Mouse (Mus musculus) midbrain, embryonic 10.5 days (tissue): Measurements from ENCODE around the gene Eif3g. TPM values are rescaled to one million over a fixed set of nuclear protein-coding genes. Genes with fewer than 3 reads are reported as not detected.

ENCODE experiments used
- DNase-seq: peaks from one replicate; pipeline ENCODE4 v3.0.0-alpha.2; 2017; ENCODE audit warnings: low spot score
- H3K27ac ChIP-seq: fragments of 300-500 bp; sonication (generic); replicated peaks from 2 replicates; pipeline ENCODE4 v1.5.1; 2016; ENCODE audit warnings: mild to moderate bottlenecking
- H3K27me3 ChIP-seq: fragments of 300-500 bp; sonication (generic); 2 replicates; pipeline ENCODE4 v1.6.1; 2016; ENCODE audit warnings: low read depth, mild to moderate bottlenecking; ENCODE audit not compliant: poor library complexity, severe bottlenecking
- H3K36me3 ChIP-seq: fragments of 300-500 bp; sonication (generic); 2 replicates; pipeline ENCODE4 v1.6.1; 2016; ENCODE audit warnings: mild to moderate bottlenecking, moderate library complexity
- H3K4me1 ChIP-seq: fragments of 300-500 bp; sonication (generic); 2 replicates; pipeline ENCODE4 v1.6.1; 2016
- H3K4me3 ChIP-seq: fragments of 300-500 bp; sonication (generic); 2 replicates; pipeline ENCODE4 v1.5.1; 2016; ENCODE audit warnings: mild to moderate bottlenecking, moderate library complexity
- H3K9me3 ChIP-seq: fragments of 300-500 bp; sonication (generic); replicated peaks from 2 replicates; pipeline ENCODE4 v1.6.1; 2016; ENCODE audit warnings: mild to moderate bottlenecking
- WGBS: fragments of 180-500 bp; shearing (Covaris S2); methylation state at CpG from one replicate; pipeline ENCODE4 v1.1.7; 2016; 5-methylcytosine and 5-hydroxymethylcytosine counted together
- polyA plus RNA-seq: library from polyadenylated mRNA; unstranded; fragments of >200 nt; fragmentation: Nextera tagmentation; extraction: Ambion mirVana; gene quantifications from 2 replicates; pipeline ENCODE4 v1.2.1, GENCODE M21; 2016

Eif3g gene
- polyA plus RNA-seq, 1 experiment from 2014 or later, result 429 TPM

DNA sequence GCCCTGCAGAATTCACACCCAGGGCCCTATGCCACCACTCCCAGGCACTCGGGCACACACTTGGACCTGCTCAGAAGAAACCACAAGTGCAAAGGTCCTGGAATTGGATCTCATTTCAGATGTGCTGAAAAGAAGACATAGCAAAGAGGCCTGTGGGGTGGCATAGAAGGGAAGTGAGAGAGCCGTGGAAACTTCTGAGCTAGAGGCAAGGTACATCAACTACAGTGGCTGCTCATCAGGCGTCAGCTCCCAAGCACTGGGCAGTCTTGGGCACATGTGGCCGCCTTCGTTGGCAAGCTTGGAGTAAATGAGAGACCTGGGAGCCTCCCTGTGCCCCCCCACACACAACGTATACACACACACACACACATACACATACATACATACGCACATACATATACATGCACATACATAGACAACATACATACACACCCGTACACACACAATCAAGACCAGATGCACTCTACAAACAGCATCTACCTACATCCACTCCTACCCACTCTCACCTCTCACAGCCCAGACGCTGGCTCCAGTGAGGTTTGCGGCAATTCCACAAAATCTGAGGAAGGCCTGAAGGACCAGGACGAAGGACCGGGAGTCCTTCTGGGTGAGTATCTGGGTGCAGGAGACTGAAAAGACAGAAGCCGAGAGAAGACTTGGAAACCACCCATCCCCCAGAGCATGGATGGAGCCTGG is 19.2 kb downstream of the Eif3g start, which contains the start of gene Angptl6:
Gene Angptl6 (minus strand): TSS at position 631 of the 696 bp plus-strand sequence.
- WGBS, result 94% methylated on average over 13 of the region's 13 CpGs
- Histone ChIP-seq H3K36me3 (no peaks in the 10 kb centered on the region), H3K4me3 (peak within 1 kb of the TSS; percentile 57), H3K27me3 (no peaks in the 10 kb centered on the region), H3K4me1 (peaks cover 8% of the 10 kb centered on the region), H3K9me3 (no peaks in the 10 kb centered on the region), H3K27ac (peak within 1 kb of the TSS; percentile 92)
- DNase-seq, result no peak

DNA sequence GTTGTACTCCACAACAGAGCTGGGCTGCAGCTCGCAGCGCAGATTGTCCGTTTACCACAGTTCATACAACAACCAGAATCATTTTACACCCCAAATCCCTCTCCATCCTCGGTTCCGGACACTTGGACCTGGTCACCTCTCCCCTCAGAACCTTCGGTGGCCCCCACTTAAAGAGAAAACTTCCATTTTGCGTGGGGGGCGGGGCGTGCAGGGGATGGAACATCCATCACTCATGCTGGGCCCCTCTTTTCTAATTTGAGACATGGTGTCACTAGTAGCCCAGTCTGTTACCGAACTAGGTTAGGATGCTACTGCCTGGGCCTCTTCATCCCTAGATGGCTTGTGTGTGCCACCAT is 19.7 kb downstream of the Eif3g start:
- no peak for DNase-seq
- 27% methylated on average over 10 of the region's 10 CpGs for WGBS
- H3K36me3 ChIP-seq, result no peaks in the 10 kb centered on the region

DNA sequence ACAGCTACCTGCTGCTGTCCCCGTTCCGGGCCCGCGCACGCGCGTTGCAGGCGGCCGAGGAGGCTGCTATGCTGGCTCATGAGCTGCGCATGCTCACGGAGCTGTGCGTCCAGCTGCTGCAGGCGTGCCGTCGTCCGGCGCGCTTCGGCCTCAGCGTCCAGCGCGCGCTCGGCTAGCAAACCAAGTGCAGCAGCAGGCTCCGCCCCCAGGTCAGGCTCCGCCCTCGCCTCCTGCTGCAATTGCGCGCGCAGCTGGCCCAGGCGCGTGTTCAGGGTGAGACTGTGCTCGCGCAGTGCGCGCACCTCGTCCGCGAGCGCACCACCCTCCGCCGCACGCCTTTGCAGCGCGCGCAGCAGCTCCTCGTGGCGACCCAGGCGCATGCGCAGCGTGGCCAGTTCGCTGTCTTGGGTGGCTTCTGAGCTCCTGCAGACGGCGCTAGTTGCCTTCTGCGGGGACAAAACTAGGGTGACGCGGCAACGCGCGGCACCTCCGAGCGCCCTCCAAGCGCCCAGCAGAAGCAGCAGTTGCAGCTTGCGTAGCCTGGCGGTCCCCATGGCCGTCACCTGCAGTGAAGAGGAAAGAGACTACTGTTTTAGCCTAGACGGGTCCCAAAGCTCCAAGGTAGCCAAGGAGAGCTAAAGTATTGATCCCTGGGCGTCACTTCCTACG is 20.2 kb downstream of the Eif3g start:
- peak; percentile 100 for DNase-seq
- no peaks in the 10 kb centered on the region for H3K27me3 ChIP-seq
- peaks cover 8% of the 10 kb centered on the region for H3K4me1 ChIP-seq
- no peaks in the 10 kb centered on the region for H3K36me3 ChIP-seq
- H3K9me3 ChIP-seq, result no peaks in the 10 kb centered on the region
- H3K4me3 ChIP-seq, result peak overlapping the region; percentile 57
- WGBS, result under 1% methylated on average over 69 of the region's 69 CpGs
- H3K27ac ChIP-seq, result peak overlapping the region; percentile 92

More for the DNA sequence above, 19.7 kb downstream of the Eif3g start:
- no peaks in the 10 kb centered on the region for H3K27me3 ChIP-seq
- peaks cover 8% of the 10 kb centered on the region for H3K4me1 ChIP-seq
- no peaks in the 10 kb centered on the region for H3K9me3 ChIP-seq
- H3K4me3 ChIP-seq, result peak overlapping the region; percentile 57
- H3K27ac ChIP-seq, result peak overlapping the region; percentile 92

DNA sequence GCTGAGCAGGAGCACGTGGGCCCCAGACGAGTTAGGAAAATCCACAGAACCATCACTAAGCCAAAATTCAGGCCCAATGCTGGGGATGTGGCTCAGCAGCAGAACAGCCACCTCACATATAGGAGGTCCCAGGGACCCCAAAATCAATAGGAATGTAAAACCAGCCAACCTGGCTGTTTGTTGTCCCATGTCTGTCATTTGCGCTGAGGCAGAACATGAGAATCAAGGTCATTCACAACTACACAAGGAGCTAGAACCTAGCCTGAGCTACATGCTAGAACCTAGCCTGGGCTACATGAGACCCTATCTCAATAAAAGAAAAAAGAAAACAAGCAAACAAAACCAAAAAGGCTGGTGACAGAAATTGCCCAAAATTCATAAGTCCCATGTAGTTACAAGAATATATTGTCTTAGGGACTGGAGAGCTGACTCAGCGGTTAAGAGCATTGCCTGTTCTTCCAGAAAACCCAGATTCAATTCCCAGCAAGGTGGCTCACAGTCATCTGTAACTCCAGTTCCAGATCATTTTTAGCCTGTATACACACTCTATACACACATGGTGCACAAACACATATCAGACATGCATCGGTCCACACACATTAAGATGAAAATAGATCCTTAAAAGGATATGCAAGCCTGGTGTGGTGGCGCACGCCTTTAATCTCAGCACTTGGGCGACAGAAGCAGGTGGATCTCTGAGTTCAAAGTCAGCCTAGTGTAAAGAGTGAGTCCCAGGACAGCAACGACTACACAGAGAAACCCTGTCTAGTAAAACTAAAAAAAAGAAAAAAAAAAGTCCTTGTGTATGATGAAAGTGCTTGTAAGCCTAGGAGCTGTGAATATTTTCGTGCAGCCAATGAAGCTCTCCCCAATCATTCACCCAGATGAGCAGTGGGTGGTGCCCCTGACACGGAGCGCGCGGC is 21.0 kb downstream of the Eif3g start:
- H3K27ac ChIP-seq, result peak overlapping the region; percentile 92
- H3K4me1 ChIP-seq, result peaks cover 8% of the 10 kb centered on the region
- H3K4me3 ChIP-seq, result peak overlapping the region; percentile 57
- H3K27me3 ChIP-seq, result no peaks in the 10 kb centered on the region
- 36% methylated on average over 14 of the region's 14 CpGs for WGBS
- H3K36me3 ChIP-seq, result no peaks in the 10 kb centered on the region
- no peak for DNase-seq
- no peaks in the 10 kb centered on the region for H3K9me3 ChIP-seq

DNA sequence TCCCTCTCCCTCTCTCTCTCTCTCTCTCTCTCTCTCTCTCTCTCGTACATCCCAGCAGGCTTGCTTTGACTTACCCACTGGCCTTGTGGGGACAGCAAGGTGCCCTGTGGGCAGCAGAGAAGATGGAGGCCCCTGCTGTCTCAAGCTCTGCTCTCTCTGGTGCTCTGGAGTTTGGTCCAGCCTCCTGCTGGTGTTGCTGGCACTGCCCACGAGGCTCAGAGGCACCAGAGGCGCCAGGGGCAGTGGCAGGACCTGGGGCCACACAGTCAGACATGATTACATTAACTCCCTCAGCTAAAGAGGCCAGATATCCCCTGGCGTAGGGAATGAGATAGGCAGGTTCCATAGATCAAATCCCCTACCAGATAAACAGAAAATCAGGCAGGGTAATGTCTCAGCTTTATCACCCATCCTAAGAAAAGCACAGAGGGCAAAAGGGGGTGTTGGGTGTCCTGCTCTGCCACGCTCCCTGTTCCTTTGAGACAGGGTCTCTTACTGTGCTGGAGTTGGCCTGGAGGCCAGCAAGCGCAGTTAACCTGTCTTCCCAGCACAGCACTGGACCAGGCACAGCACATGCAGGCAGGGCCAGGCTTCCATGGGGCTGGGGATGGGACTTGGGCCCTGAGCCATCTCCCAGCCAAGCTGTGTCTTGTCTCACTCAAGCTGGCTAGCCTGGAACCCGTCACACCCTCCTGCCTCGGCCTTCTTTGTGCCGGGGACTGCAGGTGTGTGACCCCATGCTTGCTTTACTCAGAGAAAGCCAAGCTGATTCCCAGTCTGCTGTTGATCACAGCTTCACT is 21.9 kb downstream of the Eif3g start:
- H3K4me1 ChIP-seq, result peaks cover 8% of the 10 kb centered on the region
- no peaks in the 10 kb centered on the region for H3K36me3 ChIP-seq
- no peak for DNase-seq
- WGBS, result 77% methylated on average over 9 of the region's 9 CpGs
- no peak overlapping the region for H3K4me3 ChIP-seq
- no peaks in the 10 kb centered on the region for H3K9me3 ChIP-seq
- 0 out of 2 replicates have a peak overlapping the region, but pooled peaks have one; percentile 1 for H3K27ac ChIP-seq
- H3K27me3 ChIP-seq, result no peaks in the 10 kb centered on the region

DNA sequence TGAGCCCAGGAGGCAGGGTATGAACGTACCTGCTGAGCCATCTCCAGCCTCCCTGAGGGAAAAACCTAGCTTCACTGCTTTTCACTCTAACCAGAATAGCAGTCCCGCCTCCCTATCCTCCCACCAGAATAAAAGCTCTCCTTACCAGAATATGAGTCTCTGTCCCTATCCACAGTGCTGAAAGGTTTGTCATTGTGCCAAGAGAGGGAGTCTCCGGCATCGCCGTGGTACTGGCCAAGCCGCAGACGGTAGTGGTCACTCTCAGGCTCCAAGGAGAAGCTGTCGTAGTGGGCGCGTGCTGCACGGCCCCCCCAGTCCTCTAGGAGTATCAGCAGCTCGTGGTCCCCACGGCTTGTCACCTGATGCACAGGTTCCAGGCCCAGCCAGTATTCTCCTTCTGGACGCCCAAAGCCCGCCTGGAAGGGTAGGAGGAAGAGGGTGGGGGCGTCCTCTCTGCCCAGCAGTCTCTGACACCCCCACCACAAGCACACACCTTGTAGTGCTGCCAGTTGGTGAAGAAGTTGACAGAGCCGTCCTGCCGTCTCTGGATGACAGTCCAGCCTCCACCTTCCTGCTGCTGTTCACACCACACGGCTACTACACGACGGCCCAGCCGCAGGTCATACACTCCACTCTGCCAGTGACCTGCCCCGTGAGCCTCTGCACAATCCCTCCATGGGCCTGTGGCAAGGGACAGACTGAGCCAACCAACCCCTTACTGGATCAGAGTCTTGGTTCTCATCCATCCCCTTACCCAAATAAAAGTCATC is 23.2 kb downstream of the Eif3g start:
- whole genome bisulfite sequencing, result 69% methylated on average over 23 of the region's 23 CpGs
- DNase-seq, result no peak
- no peak overlapping the region for H3K27ac ChIP-seq

DNA sequence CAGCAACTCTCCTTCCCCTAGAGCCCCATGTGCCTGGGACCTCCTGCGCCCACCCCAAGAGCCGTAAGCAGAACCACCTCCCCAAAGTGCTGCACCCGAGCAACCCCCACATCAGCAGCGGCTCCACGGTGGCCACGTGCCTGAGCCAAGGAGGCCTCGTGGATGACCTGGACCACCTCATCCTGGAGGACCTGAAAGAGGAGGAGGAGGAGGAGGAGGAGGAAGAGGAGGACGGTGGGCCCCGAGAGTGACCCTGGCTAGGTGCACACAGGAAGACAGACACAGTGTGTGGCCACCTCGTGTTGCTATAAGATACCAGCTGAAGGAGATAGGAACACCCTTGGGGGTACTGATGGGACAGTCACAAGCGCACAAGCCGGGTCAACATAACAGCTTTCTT is 24.9 kb downstream of the Eif3g start:
- Histone ChIP-seq H3K27ac (no peak overlapping the region), H3K36me3 (no peaks in the 10 kb centered on the region), H3K4me3 (no peak overlapping the region), H3K27me3 (peaks cover 29% of the 10 kb centered on the region), H3K9me3 (no peaks in the 10 kb centered on the region), H3K4me1 (peaks cover 11% of the 10 kb centered on the region)
- DNase-seq, result no peak
- WGBS, result 87% methylated on average over 12 of the region's 12 CpGs

More for the DNA sequence above, 23.2 kb downstream of the Eif3g start:
- Histone ChIP-seq H3K9me3 (no peaks in the 10 kb centered on the region), H3K4me3 (no peak overlapping the region), H3K27me3 (peaks cover 12% of the 10 kb centered on the region), H3K4me1 (peaks cover 8% of the 10 kb centered on the region), H3K36me3 (no peaks in the 10 kb centered on the region)

DNA sequence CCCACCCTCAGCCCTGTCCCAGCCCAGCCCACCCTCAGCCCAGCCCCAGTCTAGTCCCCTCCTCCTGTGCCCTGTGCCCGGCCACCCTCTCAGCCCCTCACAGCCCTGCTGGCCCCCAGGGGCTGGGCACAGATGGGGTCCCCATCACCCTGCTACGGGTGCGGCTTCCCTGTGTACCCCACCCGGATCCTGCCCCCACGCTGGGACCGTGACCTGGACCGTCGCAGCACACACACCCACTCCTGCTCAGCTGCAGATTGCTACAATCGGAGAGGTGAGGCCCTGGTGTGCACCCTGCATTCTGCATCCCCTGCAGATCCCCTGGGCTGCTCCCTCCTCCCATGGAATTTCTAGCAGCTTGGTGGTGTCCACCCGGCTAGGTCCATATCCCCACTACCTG is 25.4 kb downstream of the Eif3g start:
- H3K27ac ChIP-seq, result no peak overlapping the region
- H3K4me1 ChIP-seq, result peaks cover 13% of the 10 kb centered on the region
- DNase-seq, result no peak
- peaks cover 34% of the 10 kb centered on the region for H3K27me3 ChIP-seq
- no peaks in the 10 kb centered on the region for H3K36me3 ChIP-seq
- no peak overlapping the region for H3K4me3 ChIP-seq
- 88% methylated on average over 10 of the region's 10 CpGs for WGBS
- no peaks in the 10 kb centered on the region for H3K9me3 ChIP-seq

DNA sequence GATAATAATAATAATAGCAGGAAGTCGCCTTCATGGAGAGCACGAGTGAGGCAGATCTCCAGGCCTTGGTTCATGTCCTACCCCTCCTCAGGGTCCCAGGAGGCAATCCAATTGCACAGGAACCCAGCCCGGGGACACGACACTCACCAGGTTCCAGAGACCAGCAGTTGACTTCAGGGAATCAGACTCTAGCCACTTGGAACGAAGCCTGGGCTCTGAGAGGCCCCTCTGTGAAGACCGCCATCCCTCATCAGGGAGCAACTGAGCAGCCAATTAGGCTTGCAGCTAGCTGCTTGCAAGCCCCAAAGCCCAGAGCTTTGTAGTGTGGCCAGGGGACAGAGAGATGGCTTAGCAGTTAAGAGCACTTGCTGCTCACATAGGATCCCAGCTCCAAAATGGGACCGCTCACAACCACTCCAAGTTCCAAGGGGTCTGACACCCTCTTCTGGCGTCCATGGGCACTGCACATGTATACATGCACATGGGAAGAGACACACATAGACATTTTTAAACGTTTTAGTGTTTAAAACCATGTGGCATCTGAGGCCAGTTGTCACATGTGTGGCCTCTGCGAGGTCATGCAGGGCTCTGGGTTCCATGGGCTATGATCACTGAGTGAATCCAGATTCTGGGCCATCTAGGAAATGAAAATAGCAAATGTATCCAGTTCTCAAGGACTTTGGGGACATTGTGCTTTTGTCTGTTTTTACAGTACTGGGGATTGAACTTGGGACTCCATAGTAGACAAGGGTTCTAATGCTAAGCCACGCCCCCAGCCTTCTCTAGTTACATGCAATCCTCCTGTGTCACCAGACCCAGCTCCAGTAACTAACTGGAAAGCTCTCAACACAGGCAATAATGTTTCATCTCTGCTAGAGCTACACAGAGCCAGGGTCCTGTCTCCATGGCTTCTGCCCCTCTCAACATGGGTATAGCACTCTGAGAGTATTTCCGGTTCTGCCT is 27.9 kb downstream of the Eif3g start:
- no peak for DNase-seq
- Histone ChIP-seq H3K4me1 (peaks cover 9% of the 10 kb centered on the region), H3K9me3 (no peaks in the 10 kb centered on the region), H3K27me3 (peaks cover 56% of the 10 kb centered on the region), H3K4me3 (no peak overlapping the region), H3K27ac (no peak overlapping the region), H3K36me3 (no peaks in the 10 kb centered on the region)
- WGBS, result 79% methylated on average over 12 of the region's 12 CpGs

DNA sequence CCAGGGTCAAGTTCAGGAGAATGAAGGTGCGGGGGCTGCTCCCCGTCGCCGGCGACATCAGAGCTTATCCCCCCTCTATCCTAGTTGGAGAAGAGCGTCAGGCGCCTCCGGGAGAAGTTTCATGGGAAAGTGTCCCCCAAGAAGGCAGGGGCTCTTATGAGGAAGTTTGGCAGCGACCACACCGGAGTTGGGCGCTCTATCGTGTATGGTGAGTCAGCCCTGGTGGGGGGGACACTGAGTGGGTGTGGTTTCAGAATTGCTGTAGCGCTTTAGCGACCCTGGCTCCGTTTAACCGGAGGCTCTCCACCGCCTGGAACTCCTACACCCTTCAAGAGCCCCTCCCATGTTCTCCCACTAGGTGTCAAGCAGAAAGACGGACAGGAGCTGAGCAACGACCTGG is 29.2 kb downstream of the Eif3g start:
- Histone ChIP-seq H3K4me1 (peaks cover 9% of the 10 kb centered on the region), H3K27me3 (peaks cover 56% of the 10 kb centered on the region), H3K4me3 (peak overlapping the region; percentile 45)

More for the DNA sequence above, 29.2 kb downstream of the Eif3g start:
- WGBS, result 8% methylated on average over 19 of the region's 19 CpGs
- H3K27ac ChIP-seq, result no peak overlapping the region
- H3K9me3 ChIP-seq, result no peaks in the 10 kb centered on the region
- no peaks in the 10 kb centered on the region for H3K36me3 ChIP-seq
- no peak for DNase-seq
